Mouse (Mus musculus) heart, embryonic 16.5 days (tissue): ENCODE data around the gene Ugt1a10. TPM values are rescaled to one million over a fixed set of nuclear protein-coding genes. Genes with fewer than 3 reads are reported as not detected.

Source experiments
- ATAC-seq: fragments of 200-750 bp; cut with Nextera tagmentation; replicated peaks from 2 replicates; pipeline ENCODE4 v1.8.0; 2017; ENCODE audit warnings: moderate number of reproducible peaks; ENCODE audit not compliant: insufficient read depth, low FRiP score; ENCODE audit errors: extremely low read depth
- H3K27ac ChIP-seq: fragments of 300-500 bp; sonication (generic); 2 replicates; pipeline ENCODE4 v1.5.1; 2014; ENCODE audit warnings: mild to moderate bottlenecking, low read length, control low read depth, moderate library complexity
- H3K27me3 ChIP-seq: fragments of 300-500 bp; sonication (generic); 2 replicates; pipeline ENCODE4 v1.6.1; 2014; ENCODE audit warnings: low read length, mixed read lengths; ENCODE audit not compliant: control insufficient read depth, insufficient read depth
- H3K36me3 ChIP-seq: fragments of 300-500 bp; sonication (generic); 2 replicates; pipeline ENCODE4 v1.6.1; 2014; ENCODE audit not compliant: control insufficient read depth, insufficient read depth
- H3K4me1 ChIP-seq: fragments of 300-500 bp; sonication (generic); 2 replicates; pipeline ENCODE4 v1.6.1; 2014; ENCODE audit warnings: low read length, mixed read lengths; ENCODE audit not compliant: control insufficient read depth, insufficient read depth
- H3K4me2 ChIP-seq: fragments of 300-500 bp; sonication (generic); 2 replicates; pipeline ENCODE4 v1.6.1; 2014; ENCODE audit warnings: low read depth, mild to moderate bottlenecking, control low read depth, low read length
- H3K4me3 ChIP-seq: fragments of 300-500 bp; sonication (generic); 2 replicates; pipeline ENCODE4 v1.5.1; 2014; ENCODE audit warnings: mild to moderate bottlenecking, control low read depth, low read length
- H3K9ac ChIP-seq: fragments of 300-500 bp; sonication (generic); 2 replicates; pipeline ENCODE4 v1.6.1; 2014; ENCODE audit warnings: low read length, control low read depth
- H3K9me3 ChIP-seq: fragments of 300-500 bp; sonication (generic); replicated peaks from 2 replicates; pipeline ENCODE4 v1.6.1; 2016; ENCODE audit warnings: low read length; ENCODE audit not compliant: control insufficient read depth
- WGBS: fragments of 180-500 bp; shearing (Covaris S2); extraction: QIAGEN DNeasy Blood & Tissue Kit; methylation state at CpG from one replicate; pipeline ENCODE4 v1.1.7; 2014; 5-methylcytosine and 5-hydroxymethylcytosine counted together
- microRNA-seq: library from miRNA; unstranded; fragments of <30 nt; microRNA quantifications from one replicate; pipeline ENCODE4, GENCODE M21; 2017
- polyA plus RNA-seq: library from polyadenylated mRNA; unstranded; fragments of >200 nt; fragmentation: Nextera tagmentation; extraction: Ambion mirVana; gene quantifications from 2 replicates; pipeline ENCODE4 v1.2.1, GENCODE M21; 2015

Gene Ugt1a10
- polyA plus RNA-seq, 1 experiment from 2014 or later = not detected

- no peak overlapping the region for H3K9ac ChIP-seq
- no peaks in the 10 kb centered on the region for H3K9me3 ChIP-seq
- no peaks in the 10 kb centered on the region for H3K27me3 ChIP-seq
- no peak for ATAC-seq
- peaks cover 2% of the 10 kb centered on the region; the same call in 1 of the 2 replicates for H3K4me1 ChIP-seq
- H3K27ac ChIP-seq = no peak overlapping the region
- peaks cover 87% of the 10 kb centered on the region for H3K36me3 ChIP-seq
- WGBS = 92% methylated on average over 6 of the region's 6 CpGs
- H3K4me2 ChIP-seq = no peak overlapping the region
- no peak overlapping the region for H3K4me3 ChIP-seq
These were observed 212.3 kb downstream of the Ugt1a10 start for GRCm38 (mm10) chr1:88267489-88267888.

DNA sequence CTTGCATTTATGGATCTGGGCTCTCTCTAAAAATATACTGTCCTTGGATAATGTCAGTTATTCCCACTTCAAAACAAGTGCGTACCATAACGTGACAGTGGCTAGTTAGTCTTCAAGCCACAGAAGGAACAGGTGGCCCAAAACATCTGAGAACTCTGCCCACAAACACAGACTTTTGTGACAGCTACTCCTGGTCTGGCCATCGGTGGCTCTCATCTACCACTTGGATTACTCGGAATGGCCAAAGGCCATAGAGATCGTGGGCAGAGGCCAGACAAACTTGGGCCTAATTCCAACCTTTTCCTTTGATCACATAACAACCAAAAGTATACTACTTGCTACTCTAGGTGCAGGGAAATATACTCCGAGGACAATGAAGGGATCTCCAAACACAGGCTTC lies 212.9 kb downstream of the Ugt1a10 start:
- no peaks in the 10 kb centered on the region for H3K4me1 ChIP-seq
- no peak overlapping the region for H3K9ac ChIP-seq
- H3K27ac ChIP-seq = no peak overlapping the region
- H3K4me3 ChIP-seq = no peak overlapping the region
- H3K4me2 ChIP-seq = no peak overlapping the region
- H3K27me3 ChIP-seq = no peaks in the 10 kb centered on the region
- H3K36me3 ChIP-seq = peaks cover 86% of the 10 kb centered on the region
- ATAC-seq = no peak
- no peaks in the 10 kb centered on the region for H3K9me3 ChIP-seq
- 84% methylated on average over 6 of the region's 6 CpGs for whole genome bisulfite sequencing

Small RNA genes lying within 50 kb of the gene (microRNA-seq; reads per million reads assigned to microRNA genes)
- not detected for gene Gm25198

Other genes starting within 250 kb of the Ugt1a10 start
- gene Dgkd, start 202.1 kb upstream of the Ugt1a10 start, polyA plus RNA-seq = 22.6 and 25.0 TPM in 2 replicates
- gene Usp40, start 46.8 kb upstream of the Ugt1a10 start, polyA plus RNA-seq = 26.9 and 29.9 TPM in 2 replicates
- gene Ugt1a9, start 15.4 kb downstream of the Ugt1a10 start, polyA plus RNA-seq = not detected in 2 replicates
- not detected in 2 replicates for gene Ugt1a8, start 32.4 kb downstream of the Ugt1a10 start, polyA plus RNA-seq
- gene Ugt1a7c, start 39.7 kb downstream of the Ugt1a10 start, polyA plus RNA-seq = 1.1 and 2.3 TPM in 2 replicates
- 0.11 and 0.29 TPM in 2 replicates for gene Ugt1a6b, start 47.9 kb downstream of the Ugt1a10 start, polyA plus RNA-seq
- 0.71 and 0.83 TPM in 2 replicates for gene Ugt1a6a, start 79.4 kb downstream of the Ugt1a10 start, polyA plus RNA-seq
- gene Ugt1a5, start 110.6 kb downstream of the Ugt1a10 start, polyA plus RNA-seq = not detected in 2 replicates
- not detected in 2 replicates for gene Ugt1a2, start 145.2 kb downstream of the Ugt1a10 start, polyA plus RNA-seq
- 2.8 and 3.1 TPM in 2 replicates for gene Dnajb3, start 150.4 kb downstream of the Ugt1a10 start, polyA plus RNA-seq
- 0.14 TPM in 1 of 2 replicates, not detected in the other for gene Ugt1a1, start 156.6 kb downstream of the Ugt1a10 start, polyA plus RNA-seq
- gene Mroh2a, start 171.6 kb downstream of the Ugt1a10 start, polyA plus RNA-seq = 0.60 and 0.85 TPM in 2 replicates
- gene Hjurp, start 222.2 kb downstream of the Ugt1a10 start, polyA plus RNA-seq = 108 and 117 TPM in 2 replicates
- not detected in 2 replicates for gene Trpm8, start 222.3 kb downstream of the Ugt1a10 start, polyA plus RNA-seq